Mouse (Mus musculus): Measurements from ENCODE around the gene Ets1. TPM values are rescaled to one million over a fixed set of nuclear protein-coding genes. Genes with fewer than 3 reads are reported as not detected.

Gene Ets1
- total RNA-seq, 1 experiment from 2014 or later: 25.9 TPM

GRCm38 (mm10) chr9:32700091-32700905 lies 64.3 kb downstream of the Ets1 start:
- ATAC-seq (replicated peaks in 1 of 2; ENCODE audit: insufficient read depth in 1 of 2, low FRiP score in 2 of 2, low TSS enrichment in 1 of 2, low read depth in 1 of 2, poor library complexity in 2 of 2, severe bottlenecking in 2 of 2): no peak

DNA sequence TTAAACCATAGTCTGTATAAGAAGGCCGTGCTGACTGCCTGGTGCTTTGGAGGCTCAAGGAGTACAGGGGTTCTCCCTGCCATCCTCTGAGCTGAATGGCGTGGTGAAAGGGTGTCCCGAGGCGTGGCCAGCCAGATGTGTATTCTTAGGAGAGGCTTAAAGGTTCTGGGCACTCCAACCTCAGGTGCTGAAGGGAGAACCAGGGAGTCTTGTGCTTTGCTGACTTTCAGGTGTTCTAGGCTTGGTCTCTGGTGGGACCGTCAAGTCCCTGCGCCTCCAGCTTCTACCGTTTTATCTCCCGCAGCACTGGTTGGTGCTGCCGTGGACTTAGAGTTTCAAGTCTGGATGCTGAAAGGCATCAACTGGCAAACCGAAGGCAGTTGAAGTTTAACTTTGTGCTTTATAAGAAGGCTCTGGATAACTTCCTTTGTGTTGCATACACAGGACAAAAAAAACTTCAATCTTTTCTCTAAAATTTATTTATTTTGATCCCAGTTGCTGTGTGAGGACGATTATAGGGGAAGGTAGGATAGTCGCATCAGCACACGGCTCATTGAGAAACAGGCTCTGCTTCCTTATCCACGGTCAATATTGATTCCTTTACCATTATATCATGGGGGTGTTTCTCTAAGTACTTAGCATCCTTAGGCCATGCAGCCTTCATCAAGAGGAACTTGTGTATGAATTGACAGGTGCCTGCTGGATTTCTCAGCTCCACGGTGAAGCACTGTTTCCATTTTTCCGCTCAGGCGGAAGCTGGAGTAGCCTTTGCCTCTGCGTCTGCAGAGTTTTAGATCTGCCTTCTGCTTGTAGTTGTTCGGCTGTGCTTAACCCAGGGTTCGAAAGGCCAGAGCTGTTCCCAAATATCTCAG lies 65.3 kb downstream of the Ets1 start:
- no peak for ATAC-seq (replicated peaks in 1 of 2; ENCODE audit: insufficient read depth in 1 of 2, low FRiP score in 2 of 2, low TSS enrichment in 1 of 2, low read depth in 1 of 2, poor library complexity in 2 of 2, severe bottlenecking in 2 of 2)

DNA sequence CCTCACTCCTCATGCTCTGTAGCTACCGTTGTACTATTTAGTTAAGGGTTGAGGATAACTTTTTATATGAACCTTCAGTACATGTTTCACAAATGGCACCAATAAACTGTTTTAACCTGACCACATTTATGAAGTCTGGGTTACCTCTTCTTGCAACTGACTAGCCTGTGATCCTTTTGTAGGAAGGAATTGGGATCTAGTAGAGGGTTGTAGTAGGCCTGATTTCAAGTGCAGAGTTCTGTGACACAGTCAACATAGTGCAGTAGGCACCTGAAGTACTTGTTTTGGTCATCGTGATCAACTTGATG lies 65.9 kb downstream of the Ets1 start:
- ATAC-seq (replicated peaks in 1 of 2; ENCODE audit: insufficient read depth in 1 of 2, low FRiP score in 2 of 2, low TSS enrichment in 1 of 2, low read depth in 1 of 2, poor library complexity in 2 of 2, severe bottlenecking in 2 of 2): no peak

DNA sequence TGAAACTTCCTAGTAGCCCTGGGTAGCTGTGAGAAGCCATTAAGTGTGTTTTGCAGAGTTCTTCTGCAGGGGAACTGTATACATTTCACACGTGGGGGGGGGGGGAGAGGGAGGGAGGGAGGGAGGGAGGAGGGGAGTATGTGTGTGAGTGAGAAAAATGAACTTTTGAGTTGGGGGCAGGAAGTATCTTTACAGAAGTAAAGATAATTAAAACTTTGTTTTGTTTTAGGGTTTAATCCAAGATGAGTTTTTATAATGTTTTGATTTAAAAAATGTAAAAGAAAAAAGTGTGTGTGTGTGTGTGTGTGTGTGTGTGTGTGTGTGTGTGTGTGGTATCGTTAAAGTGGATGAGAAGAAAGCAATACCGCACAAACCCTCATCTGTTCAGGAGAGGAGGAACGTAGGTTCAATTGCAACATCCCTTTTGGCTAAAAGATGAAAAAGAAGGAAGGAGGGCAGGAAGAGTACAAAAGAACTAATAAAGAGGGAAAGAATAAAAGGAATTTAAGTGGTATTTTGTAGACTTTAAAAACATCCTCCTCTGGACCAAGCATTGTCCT lies 66.9 kb downstream of the Ets1 start:
- ATAC-seq (replicated peaks in 1 of 2; ENCODE audit: insufficient read depth in 1 of 2, low FRiP score in 2 of 2, low TSS enrichment in 1 of 2, low read depth in 1 of 2, poor library complexity in 2 of 2, severe bottlenecking in 2 of 2): no peak

DNA sequence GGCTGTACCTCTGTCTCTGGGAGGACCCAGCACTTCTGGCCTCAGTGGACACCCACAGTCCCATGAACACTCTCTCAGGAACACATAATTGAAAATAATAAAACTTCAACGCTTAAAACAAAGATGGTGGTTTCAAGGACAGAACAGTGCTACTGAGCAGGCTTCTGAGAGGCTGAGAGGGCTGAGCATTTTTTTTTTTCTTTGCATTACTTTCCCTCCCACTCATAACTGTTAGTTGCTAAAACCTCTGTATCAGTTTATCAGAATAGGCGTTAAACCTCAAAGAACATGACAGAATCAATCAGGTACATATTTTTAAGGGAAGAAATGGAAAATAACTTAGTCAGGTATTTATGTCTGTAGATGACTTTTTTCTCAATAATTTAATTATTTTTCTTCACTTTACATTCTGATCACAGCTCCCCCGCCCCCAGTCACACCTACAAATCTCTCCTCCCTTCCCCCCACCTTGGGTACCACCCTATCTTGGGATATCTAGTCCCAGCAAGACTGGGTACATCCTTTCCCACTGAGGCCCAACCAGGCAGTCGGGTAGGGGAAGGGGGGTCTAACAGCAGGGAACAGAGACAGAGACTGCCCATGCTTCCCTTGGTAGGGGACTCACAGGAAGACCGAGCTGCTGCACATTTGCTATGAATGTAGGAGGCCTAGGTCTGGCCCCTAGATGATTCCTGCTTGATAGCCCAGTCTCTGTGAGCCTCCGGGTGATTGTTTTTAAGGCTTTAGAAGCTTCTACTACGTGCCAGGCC lies 68.1 kb downstream of the Ets1 start:
- no peak for ATAC-seq (replicated peaks in 1 of 2; ENCODE audit: insufficient read depth in 1 of 2, low FRiP score in 2 of 2, low TSS enrichment in 1 of 2, low read depth in 1 of 2, poor library complexity in 2 of 2, severe bottlenecking in 2 of 2)

DNA sequence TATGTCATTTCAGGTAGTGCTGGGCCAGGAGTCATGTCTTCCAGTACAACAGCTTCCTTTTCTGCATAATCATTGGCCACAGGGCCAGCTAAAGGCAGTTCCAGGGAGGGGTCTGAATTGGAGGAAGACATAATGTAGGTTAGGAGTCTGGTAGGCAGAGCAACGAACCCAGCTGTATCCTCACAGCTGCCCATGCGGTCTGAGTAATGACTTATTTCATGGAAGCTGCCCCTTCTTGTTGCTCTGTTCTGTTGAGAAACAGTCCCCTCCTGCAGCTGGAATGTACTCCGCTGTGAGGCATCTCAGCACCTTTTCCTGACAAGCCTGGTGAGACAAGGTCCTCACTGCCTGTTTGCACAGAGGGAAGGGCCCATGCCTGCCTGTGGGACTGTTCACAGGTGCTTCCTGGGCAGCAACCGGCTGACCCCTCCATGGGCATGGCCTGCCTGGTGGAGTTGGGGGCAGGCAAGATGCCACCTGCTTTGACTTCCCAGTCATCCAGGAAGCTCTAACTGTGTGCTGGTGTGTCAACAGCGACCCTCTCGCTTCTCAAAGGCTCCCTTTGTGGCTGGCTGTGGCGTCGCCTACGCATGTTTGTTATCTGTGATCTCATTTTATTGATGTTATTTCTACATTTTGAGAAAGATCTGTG lies 69.9 kb downstream of the Ets1 start:
- peak; percentile 82 to 84 for ATAC-seq (replicated peaks in 1 of 2; ENCODE audit: insufficient read depth in 1 of 2, low FRiP score in 2 of 2, low TSS enrichment in 1 of 2, low read depth in 1 of 2, poor library complexity in 2 of 2, severe bottlenecking in 2 of 2)

DNA sequence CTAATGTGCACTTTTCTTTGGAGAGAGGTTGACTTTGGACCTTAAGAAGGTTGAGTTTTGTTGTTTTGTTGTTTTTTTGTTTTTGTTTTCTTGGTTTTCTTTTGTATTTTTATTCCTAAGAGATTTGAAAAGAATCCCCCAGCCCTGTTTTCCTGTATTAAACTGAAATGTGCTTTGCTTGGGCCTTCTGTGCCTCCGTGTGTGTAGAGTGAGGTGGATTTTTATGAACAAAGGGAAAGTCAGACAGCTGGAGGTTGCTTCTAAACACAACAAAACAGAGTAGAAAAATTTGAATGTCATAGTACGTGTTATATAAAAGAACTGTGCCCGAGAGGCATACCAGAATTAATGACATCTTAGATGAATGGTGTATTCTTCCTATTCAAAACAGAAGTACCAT lies 71.4 kb downstream of the Ets1 start:
- no peak for ATAC-seq (replicated peaks in 1 of 2; ENCODE audit: insufficient read depth in 1 of 2, low FRiP score in 2 of 2, low TSS enrichment in 1 of 2, low read depth in 1 of 2, poor library complexity in 2 of 2, severe bottlenecking in 2 of 2)

DNA sequence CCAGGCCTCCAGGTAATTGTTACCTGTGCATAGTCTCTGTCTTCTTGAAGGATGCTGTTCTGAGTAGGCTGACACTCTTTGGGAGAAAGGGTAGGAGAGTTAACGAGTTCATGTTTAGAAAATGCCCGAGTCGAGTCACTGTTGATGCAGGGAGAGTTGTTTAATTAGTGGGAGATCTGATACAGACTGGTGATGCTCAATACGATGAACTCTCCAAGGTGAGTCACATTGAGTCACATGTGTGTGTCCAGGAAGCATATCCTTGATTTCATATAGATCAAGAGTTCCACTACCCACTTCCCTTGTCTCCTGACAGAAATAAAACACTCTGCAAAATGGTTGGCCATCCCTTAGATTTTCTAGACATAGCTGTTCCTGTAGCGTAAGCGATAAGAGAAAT lies 72.5 kb downstream of the Ets1 start:
- no peak for ATAC-seq (replicated peaks in 1 of 2; ENCODE audit: insufficient read depth in 1 of 2, low FRiP score in 2 of 2, low TSS enrichment in 1 of 2, low read depth in 1 of 2, poor library complexity in 2 of 2, severe bottlenecking in 2 of 2)

- no peak for ATAC-seq (replicated peaks in 1 of 2; ENCODE audit: insufficient read depth in 1 of 2, low FRiP score in 2 of 2, low TSS enrichment in 1 of 2, low read depth in 1 of 2, poor library complexity in 2 of 2, severe bottlenecking in 2 of 2)
Measured at GRCm38 (mm10) chr9:32709359-32709758, 73.3 kb downstream of the Ets1 start.

- ATAC-seq (replicated peaks in 1 of 2; ENCODE audit: insufficient read depth in 1 of 2, low FRiP score in 2 of 2, low TSS enrichment in 1 of 2, low read depth in 1 of 2, poor library complexity in 2 of 2, severe bottlenecking in 2 of 2): no peak
Measured at GRCm38 (mm10) chr9:32709764-32710734, 74.0 kb downstream of the Ets1 start.

DNA sequence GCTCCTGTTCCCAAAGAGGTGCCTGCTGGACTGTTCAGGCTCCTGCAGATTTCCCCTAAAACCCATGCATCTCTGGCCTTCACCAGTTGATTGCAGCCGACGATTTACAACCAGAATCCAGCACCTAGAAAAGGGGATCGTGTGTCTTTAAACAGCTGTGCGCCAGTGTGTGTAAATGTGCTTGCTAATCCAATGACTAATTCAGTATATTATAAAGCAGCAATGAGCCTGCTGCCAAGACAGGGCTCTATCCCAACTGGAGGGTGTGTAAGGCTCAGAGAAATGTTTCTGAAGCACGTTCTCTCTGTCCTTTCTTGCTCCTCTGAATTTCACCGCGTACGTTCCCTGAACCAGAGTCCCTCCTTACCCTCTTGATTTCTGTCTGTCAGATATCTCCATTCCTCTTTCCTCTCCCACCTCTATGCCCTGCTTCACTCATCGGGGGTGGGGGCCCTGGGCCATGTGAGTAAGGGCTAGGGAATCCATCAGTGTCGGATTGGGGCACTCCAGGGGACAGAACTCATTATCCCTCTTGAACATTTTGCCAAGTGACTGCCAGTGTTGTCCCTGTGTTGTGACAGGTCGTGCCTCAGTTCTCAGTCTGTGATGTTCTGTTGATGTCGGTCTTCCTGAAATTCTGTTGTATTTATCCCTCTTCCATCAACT lies 75.1 kb downstream of the Ets1 start:
- no peak for ATAC-seq (replicated peaks in 1 of 2; ENCODE audit: insufficient read depth in 1 of 2, low FRiP score in 2 of 2, low TSS enrichment in 1 of 2, low read depth in 1 of 2, poor library complexity in 2 of 2, severe bottlenecking in 2 of 2)

GRCm38 (mm10) chr9:32711768-32712167 lies 75.7 kb downstream of the Ets1 start:
- ATAC-seq (replicated peaks in 1 of 2; ENCODE audit: insufficient read depth in 1 of 2, low FRiP score in 2 of 2, low TSS enrichment in 1 of 2, low read depth in 1 of 2, poor library complexity in 2 of 2, severe bottlenecking in 2 of 2): no peak

- ATAC-seq (replicated peaks in 1 of 2; ENCODE audit: insufficient read depth in 1 of 2, low FRiP score in 2 of 2, low TSS enrichment in 1 of 2, low read depth in 1 of 2, poor library complexity in 2 of 2, severe bottlenecking in 2 of 2): peak in 1 of 2 experiments; percentile 61; a peak in 1 of 4 replicates
Measured at GRCm38 (mm10) chr9:32712383-32712910, 76.4 kb downstream of the Ets1 start.

GRCm38 (mm10) chr9:32713106-32713505 lies 77.1 kb downstream of the Ets1 start:
- no peak for ATAC-seq (replicated peaks in 1 of 2; ENCODE audit: insufficient read depth in 1 of 2, low FRiP score in 2 of 2, low TSS enrichment in 1 of 2, low read depth in 1 of 2, poor library complexity in 2 of 2, severe bottlenecking in 2 of 2)

GRCm38 (mm10) chr9:32713790-32714189 lies 77.8 kb downstream of the Ets1 start:
- no peak for ATAC-seq (replicated peaks in 1 of 2; ENCODE audit: insufficient read depth in 1 of 2, low FRiP score in 2 of 2, low TSS enrichment in 1 of 2, low read depth in 1 of 2, poor library complexity in 2 of 2, severe bottlenecking in 2 of 2)

All from hematopoietic stem cell, adult 5-6 weeks (primary cell).